Mouse (Mus musculus) cerebellum, postnatal 36 days (tissue): ENCODE results near the gene Rdh16f2.
"Not testable (repeated sequence)": the region's sequence is repeated elsewhere in the genome, so short reads cannot be mapped to it uniquely, and the experiment has no call there.

Source experiments
- DNase-seq, 2 experiments: peaks; one replicate each; pipeline ENCODE4 v3.0.0; 2021 to 2022; ENCODE audit warnings: mixed read lengths in 2 of 2

Rdh16f2 gene

GRCm38 (mm10) chr10:127866232-127866631, at the start of gene Rdh16f2:
Gene Rdh16f2, plus strand, starts transcription at chr10:127866474.
- DNase-seq, result no peak

- not testable (repeated sequence) for DNase-seq
Measured at GRCm38 (mm10) chr10:127817268-127817910, 48.9 kb upstream of the Rdh16f2 start.

- not testable (repeated sequence) for DNase-seq
Measured at GRCm38 (mm10) chr10:127821806-127822205, 44.5 kb upstream of the Rdh16f2 start.

- no peak for DNase-seq
Measured at GRCm38 (mm10) chr10:127825386-127825785, 40.9 kb upstream of the Rdh16f2 start.

GRCm38 (mm10) chr10:127829121-127829520, 37.2 kb upstream of the Rdh16f2 start:
- DNase-seq, result peak in 1 of 2 experiments; percentile 14

- not testable (repeated sequence) for DNase-seq
Measured at GRCm38 (mm10) chr10:127834186-127834585, 32.1 kb upstream of the Rdh16f2 start.

- DNase-seq, result no peak
Measured at GRCm38 (mm10) chr10:127835292-127835691, 31.0 kb upstream of the Rdh16f2 start.

GRCm38 (mm10) chr10:127837793-127838192, 28.5 kb upstream of the Rdh16f2 start:
- DNase-seq, result not testable (repeated sequence)

GRCm38 (mm10) chr10:127838539-127838938, 27.7 kb upstream of the Rdh16f2 start:
- DNase-seq, result no peak

GRCm38 (mm10) chr10:127840776-127841175, 25.5 kb upstream of the Rdh16f2 start:
- no peak for DNase-seq

GRCm38 (mm10) chr10:127845945-127846344, 20.3 kb upstream of the Rdh16f2 start:
- not testable (repeated sequence) for DNase-seq

- DNase-seq, result no peak
Measured at GRCm38 (mm10) chr10:127848089-127848488, 18.2 kb upstream of the Rdh16f2 start.

GRCm38 (mm10) chr10:127849628-127850027, 16.6 kb upstream of the Rdh16f2 start, which contains the start of gene Rdh19:
Gene Rdh19, plus strand, starts transcription at chr10:127849928.
- DNase-seq, result no peak

- DNase-seq, result peak; percentile 49 to 60
Measured at GRCm38 (mm10) chr10:127856376-127856775, 9.9 kb upstream of the Rdh16f2 start.

- no peak for DNase-seq
Measured at GRCm38 (mm10) chr10:127864931-127865330, 1.3 kb upstream of the Rdh16f2 start.

- no peak for DNase-seq
Measured at GRCm38 (mm10) chr10:127872484-127872883, 6.2 kb downstream of the Rdh16f2 start.

GRCm38 (mm10) chr10:127877681-127878080, 11.4 kb downstream of the Rdh16f2 start:
- DNase-seq, result no peak

- DNase-seq, result no peak
Measured at GRCm38 (mm10) chr10:127878262-127879057, 12.2 kb downstream of the Rdh16f2 start.

GRCm38 (mm10) chr10:127879155-127879688, 12.9 kb downstream of the Rdh16f2 start:
- peak in 1 of 2 experiments; percentile 3 for DNase-seq

- DNase-seq, result no peak
Measured at GRCm38 (mm10) chr10:127881041-127881440, 14.8 kb downstream of the Rdh16f2 start.

- DNase-seq, result no peak
Measured at GRCm38 (mm10) chr10:127886551-127886950, 20.3 kb downstream of the Rdh16f2 start.

- no peak for DNase-seq
Measured at GRCm38 (mm10) chr10:127886971-127887370, 20.7 kb downstream of the Rdh16f2 start.

- no peak for DNase-seq
Measured at GRCm38 (mm10) chr10:127888605-127889004, 22.3 kb downstream of the Rdh16f2 start, which contains the start of gene Rdh7. Gene Rdh7, minus strand, starts transcription at chr10:127888817.

- no peak for DNase-seq
Measured at GRCm38 (mm10) chr10:127891481-127891880, 25.2 kb downstream of the Rdh16f2 start.
